Mouse (Mus musculus) kidney, embryonic 14.5 days (tissue): ENCODE results near the gene Abcg2. TPM values are rescaled to one million over a fixed set of nuclear protein-coding genes. Genes with fewer than 3 reads are reported as not detected.
"Not testable (repeated sequence)": the region's sequence is repeated elsewhere in the genome, so short reads cannot be mapped to it uniquely, and the experiment has no call there.

ENCODE experiments used
- ATAC-seq: fragments of 200-750 bp; cut with Nextera tagmentation; 2 replicates; pipeline ENCODE4 v1.8.0; 2017; ENCODE audit warnings: moderate number of reproducible peaks, mild to moderate bottlenecking, moderate TSS enrichment, moderate library complexity; ENCODE audit not compliant: low FRiP score, low TSS enrichment
- H3K27ac ChIP-seq: fragments of 300-500 bp; sonication (generic); 2 replicates; pipeline ENCODE4 v1.5.1; 2014; ENCODE audit warnings: low read depth, mild to moderate bottlenecking, low read length, moderate library complexity, mixed read lengths
- H3K27me3 ChIP-seq: fragments of 300-500 bp; sonication (generic); 2 replicates; pipeline ENCODE4 v1.6.1; 2014; ENCODE audit warnings: mild to moderate bottlenecking, low read length; ENCODE audit not compliant: control insufficient read depth, insufficient read depth
- H3K36me3 ChIP-seq: fragments of 300-500 bp; sonication (generic); 2 replicates; pipeline ENCODE4 v1.6.1; 2014; ENCODE audit warnings: low read length, mixed read lengths; ENCODE audit not compliant: control insufficient read depth, insufficient read depth
- H3K4me1 ChIP-seq: fragments of 300-500 bp; sonication (generic); 2 replicates; pipeline ENCODE4 v1.6.1; 2014; ENCODE audit warnings: low read length, mixed read lengths; ENCODE audit not compliant: control insufficient read depth, insufficient read depth
- H3K4me2 ChIP-seq: fragments of 300-500 bp; sonication (generic); replicated peaks from 2 replicates; pipeline ENCODE4 v1.6.1; 2014; ENCODE audit warnings: low read depth, mild to moderate bottlenecking, low read length
- H3K4me3 ChIP-seq: fragments of 300-500 bp; sonication (generic); 2 replicates; pipeline ENCODE4 v1.5.1; 2014; ENCODE audit warnings: mild to moderate bottlenecking, low read length
- H3K9ac ChIP-seq: fragments of 300-500 bp; sonication (generic); 2 replicates; pipeline ENCODE4 v1.6.1; 2014; ENCODE audit warnings: low read depth, mild to moderate bottlenecking, low read length, moderate library complexity
- H3K9me3 ChIP-seq: fragments of 300-500 bp; sonication (generic); 2 replicates; pipeline ENCODE4 v1.6.1; 2016; ENCODE audit warnings: low read length; ENCODE audit not compliant: control insufficient read depth
- WGBS: fragments of 180-500 bp; shearing (Covaris S2); extraction: QIAGEN DNeasy Blood & Tissue Kit; methylation state at CpG from one replicate; pipeline ENCODE4 v1.1.7; 2014; 5-methylcytosine and 5-hydroxymethylcytosine counted together
- polyA plus RNA-seq: library from polyadenylated mRNA; unstranded; fragments of >200 nt; fragmentation: Nextera tagmentation; extraction: Ambion mirVana; gene quantifications from 2 replicates; pipeline ENCODE4 v1.2.1, GENCODE M21; 2014

Abcg2 gene
- 66.8 and 76.6 TPM in 2 replicates for polyA plus RNA-seq

DNA sequence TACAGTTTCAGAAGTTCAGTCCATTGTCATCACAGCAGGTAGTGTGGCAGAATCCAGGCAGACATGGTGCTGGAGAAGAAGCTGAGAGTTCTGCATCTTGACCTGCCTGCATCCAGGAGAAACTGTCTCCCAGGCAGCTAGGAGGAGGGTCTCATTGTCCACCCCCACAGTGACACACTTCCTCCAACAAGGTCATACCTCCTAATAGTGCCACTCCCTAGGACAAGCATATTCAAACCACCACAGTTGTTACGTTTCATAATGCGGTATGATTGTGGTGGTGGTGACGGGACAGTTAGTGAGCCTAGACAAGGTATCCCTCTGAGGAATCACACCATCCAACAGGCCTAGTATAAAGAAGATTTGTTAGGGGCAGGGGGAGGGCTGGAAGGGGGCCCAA lies at the start of gene Abcg2:
Abcg2 (plus strand) TSS at position 301 of the 400 bp plus-strand sequence.
- not testable (repeated sequence) for H3K9ac ChIP-seq, ATAC-seq, H3K4me1 ChIP-seq, H3K36me3 ChIP-seq, H3K27me3 ChIP-seq, H3K4me3 ChIP-seq, H3K27ac ChIP-seq, H3K4me2 ChIP-seq, H3K9me3 ChIP-seq
- 88% methylated on average over 3 of the region's 3 CpGs for WGBS

DNA sequence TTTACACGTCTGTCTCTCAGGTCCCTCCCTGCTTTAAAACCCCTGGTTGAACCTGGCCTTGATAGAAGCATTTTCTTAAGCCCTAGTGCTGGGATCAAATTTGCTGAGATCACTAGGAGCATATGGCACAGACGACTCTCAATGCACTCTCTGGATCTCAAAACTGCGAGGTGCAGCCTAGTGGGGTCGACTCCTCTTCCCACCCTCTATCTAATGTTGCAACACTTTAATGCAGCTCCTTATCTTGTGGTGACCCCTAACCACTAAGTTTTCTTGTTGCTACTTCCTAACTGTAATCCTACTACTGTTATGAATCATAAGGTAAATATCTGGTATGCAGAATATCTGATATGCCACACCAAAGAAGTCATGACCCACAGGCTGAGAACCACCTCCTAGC lies 44.1 kb upstream of the Abcg2 start:
- not testable (repeated sequence) for H3K4me2 ChIP-seq, H3K9me3 ChIP-seq, H3K9ac ChIP-seq, ATAC-seq, H3K27ac ChIP-seq, H3K27me3 ChIP-seq, H3K4me3 ChIP-seq, H3K4me1 ChIP-seq, H3K36me3 ChIP-seq
- WGBS = 74% methylated on average over 4 of the region's 4 CpGs

DNA sequence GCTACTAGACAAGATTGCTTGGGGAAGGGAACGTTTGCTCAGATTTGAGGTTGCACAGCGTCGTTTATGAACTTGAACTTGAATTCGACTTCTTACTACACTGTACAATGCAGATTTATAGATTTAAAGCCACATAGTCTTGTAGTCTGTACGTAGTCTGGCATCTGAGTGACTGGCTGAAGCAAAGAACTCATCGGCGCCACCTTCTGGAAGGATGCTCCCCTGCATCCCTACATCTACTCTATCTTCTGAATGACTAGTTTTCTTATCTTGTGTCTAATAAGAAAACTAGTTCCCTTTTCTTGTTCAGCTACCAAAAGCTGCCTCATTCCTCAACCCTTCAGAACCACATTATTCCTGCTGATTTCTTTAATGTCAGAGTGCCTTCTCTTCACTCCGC lies 41.5 kb upstream of the Abcg2 start:
- not testable (repeated sequence) for H3K9me3 ChIP-seq, H3K27me3 ChIP-seq, ATAC-seq, H3K36me3 ChIP-seq, H3K4me3 ChIP-seq, H3K4me1 ChIP-seq, H3K9ac ChIP-seq, H3K27ac ChIP-seq, H3K4me2 ChIP-seq
- WGBS = 60% methylated on average over 8 of the region's 8 CpGs

DNA sequence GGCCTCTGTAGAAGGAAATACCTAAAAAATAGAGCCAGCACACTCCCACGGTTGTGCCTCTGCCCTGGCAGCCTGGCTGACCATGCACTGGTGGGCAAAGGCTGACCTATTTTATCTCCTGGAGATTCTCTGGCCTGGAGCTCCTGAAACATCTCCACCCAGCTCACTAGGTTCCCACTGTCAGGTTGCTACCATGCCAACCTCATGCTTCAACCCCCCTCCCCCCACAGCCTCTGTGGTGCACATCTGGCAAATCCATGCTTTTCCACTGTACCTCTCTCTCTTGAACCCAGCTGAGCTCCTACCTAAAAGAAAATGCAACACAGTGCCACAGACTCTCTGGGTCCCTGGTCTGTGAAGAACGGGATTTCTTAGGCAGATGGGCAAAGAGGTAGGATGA lies 39.4 kb upstream of the Abcg2 start:
- H3K27ac ChIP-seq, H3K4me1 ChIP-seq, H3K27me3 ChIP-seq, H3K36me3 ChIP-seq, H3K9me3 ChIP-seq, H3K9ac ChIP-seq, H3K4me2 ChIP-seq, H3K4me3 ChIP-seq: not testable (repeated sequence)
- ATAC-seq = peak; percentile 90; the same call in 1 of the 2 replicates
- WGBS = 4% methylated on average over 2 of the region's 2 CpGs

DNA sequence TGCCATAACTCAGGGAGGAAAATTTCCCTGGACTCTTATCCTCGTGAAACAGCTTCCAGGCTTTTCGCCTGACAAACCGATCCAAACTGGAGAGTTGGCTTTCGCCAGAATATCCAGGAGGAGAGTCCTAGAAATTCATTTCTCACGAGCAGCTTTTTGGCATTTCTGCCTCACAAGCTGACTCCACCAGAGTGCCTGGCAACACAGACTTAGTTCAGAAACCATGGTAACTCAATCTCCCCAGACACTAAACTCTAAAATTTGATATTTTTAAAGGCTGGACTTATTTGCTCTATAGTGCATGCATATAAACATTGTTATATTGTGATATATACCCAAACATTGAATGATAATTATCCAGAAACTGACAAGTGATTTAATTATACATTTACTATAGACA lies 38.3 kb upstream of the Abcg2 start:
- not testable (repeated sequence) for H3K9me3 ChIP-seq, H3K36me3 ChIP-seq, H3K27ac ChIP-seq, H3K4me3 ChIP-seq, H3K27me3 ChIP-seq, H3K9ac ChIP-seq, ATAC-seq, H3K4me1 ChIP-seq, H3K4me2 ChIP-seq
- WGBS = 25% methylated on average over 5 of the region's 5 CpGs

DNA sequence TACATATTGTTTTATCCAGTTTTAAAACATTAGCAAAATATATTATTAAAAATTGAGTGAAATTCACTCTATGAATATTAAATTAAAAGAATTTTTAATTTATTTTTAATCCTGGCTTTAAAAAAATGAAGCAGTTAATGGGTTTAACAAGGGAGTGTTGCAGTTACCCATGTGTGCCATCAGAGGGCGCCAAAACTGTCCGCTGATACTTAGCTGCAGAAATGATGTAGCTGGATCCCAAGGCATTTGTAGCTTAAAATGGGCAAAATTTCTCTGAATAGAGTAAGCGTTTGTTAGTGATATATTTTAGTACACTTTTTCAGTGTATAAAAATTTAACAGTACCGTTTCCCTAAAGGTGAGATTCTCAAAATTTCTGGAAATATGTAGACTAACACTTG lies 37.5 kb upstream of the Abcg2 start:
- no peak for ATAC-seq
- 0 out of 2 replicates have a peak, but pooled peaks cover 3% of the 10 kb centered on the region for H3K4me1 ChIP-seq
- WGBS = 5% methylated on average over 4 of the region's 4 CpGs

DNA sequence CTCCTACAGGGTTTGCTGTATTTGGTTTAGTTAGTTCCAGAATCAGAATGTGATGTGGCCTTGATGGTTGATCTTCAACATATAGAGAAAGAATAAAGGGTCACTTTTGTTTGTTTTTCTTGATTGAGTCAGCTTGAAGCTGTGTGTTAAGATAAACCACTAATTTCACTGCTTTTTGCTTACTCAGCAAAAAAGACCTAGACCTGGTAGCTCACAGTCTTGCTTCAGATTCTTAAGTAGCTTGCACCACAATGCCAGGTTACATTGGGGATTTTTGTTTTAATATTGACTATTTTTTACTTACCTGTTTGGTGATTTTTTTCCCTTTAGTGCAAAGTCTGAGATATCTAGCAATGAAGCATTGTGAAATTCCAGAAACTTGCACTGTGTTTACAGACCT lies 30.5 kb upstream of the Abcg2 start:
- H3K9me3 ChIP-seq, ATAC-seq, H3K4me1 ChIP-seq: not testable (repeated sequence)

More for the DNA sequence above, 37.5 kb upstream of the Abcg2 start:
- Histone ChIP-seq H3K9me3 (no peaks in the 10 kb centered on the region), H3K27me3 (no peaks in the 10 kb centered on the region), H3K4me3 (no peak overlapping the region), H3K27ac (no peak overlapping the region), H3K36me3 (no peaks in the 10 kb centered on the region), H3K9ac (no peak overlapping the region), H3K4me2 (no peak overlapping the region)

DNA sequence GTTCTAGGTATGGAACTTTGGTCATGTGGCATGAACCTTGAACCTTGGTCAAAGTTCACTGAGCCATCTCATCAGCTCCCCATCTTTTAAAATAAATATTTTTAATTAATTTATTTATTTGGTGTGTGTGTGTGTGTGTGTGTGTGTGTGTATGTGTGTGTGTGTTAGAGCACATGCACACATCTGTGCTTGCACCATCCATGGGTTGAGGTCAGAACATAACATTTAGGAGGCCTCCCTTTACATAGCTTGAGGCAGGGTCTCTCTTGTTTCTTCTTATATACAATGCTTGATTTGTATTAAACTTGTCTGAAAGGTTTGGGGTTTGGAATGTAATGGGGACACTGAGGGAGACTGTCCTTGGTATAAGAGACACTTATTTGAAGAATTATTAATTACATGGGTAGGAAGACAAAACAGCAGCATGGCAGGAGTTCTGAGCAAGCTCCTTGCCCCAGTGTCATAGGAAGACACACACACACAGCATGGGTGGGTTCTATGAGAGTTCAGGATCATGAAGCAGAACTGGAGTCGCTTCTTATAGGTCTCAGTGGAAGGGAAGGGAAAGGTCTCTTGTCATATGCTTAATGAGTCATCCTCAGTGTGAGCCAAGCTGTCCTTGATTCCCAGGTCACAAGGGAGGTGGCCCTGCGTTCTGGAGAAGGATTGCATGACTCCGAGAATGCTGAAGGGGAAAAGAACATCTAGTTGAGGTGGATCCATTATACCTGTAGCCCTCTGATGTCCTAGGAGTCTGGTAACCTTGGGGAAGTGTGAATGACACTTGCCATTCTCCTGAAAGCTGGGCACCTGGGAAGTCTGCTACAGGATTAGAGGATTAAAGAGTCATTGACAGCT lies 9.9 kb downstream of the Abcg2 start:
- H3K9me3 ChIP-seq, H3K4me1 ChIP-seq, H3K4me2 ChIP-seq, H3K4me3 ChIP-seq, H3K36me3 ChIP-seq, H3K9ac ChIP-seq, H3K27me3 ChIP-seq, H3K27ac ChIP-seq, ATAC-seq: not testable (repeated sequence)
- WGBS = 46% methylated on average over 3 of the region's 3 CpGs

More for the DNA sequence above, 30.5 kb upstream of the Abcg2 start:
- not testable (repeated sequence) for H3K36me3 ChIP-seq, H3K4me3 ChIP-seq, H3K27me3 ChIP-seq, H3K4me2 ChIP-seq, H3K27ac ChIP-seq, H3K9ac ChIP-seq

DNA sequence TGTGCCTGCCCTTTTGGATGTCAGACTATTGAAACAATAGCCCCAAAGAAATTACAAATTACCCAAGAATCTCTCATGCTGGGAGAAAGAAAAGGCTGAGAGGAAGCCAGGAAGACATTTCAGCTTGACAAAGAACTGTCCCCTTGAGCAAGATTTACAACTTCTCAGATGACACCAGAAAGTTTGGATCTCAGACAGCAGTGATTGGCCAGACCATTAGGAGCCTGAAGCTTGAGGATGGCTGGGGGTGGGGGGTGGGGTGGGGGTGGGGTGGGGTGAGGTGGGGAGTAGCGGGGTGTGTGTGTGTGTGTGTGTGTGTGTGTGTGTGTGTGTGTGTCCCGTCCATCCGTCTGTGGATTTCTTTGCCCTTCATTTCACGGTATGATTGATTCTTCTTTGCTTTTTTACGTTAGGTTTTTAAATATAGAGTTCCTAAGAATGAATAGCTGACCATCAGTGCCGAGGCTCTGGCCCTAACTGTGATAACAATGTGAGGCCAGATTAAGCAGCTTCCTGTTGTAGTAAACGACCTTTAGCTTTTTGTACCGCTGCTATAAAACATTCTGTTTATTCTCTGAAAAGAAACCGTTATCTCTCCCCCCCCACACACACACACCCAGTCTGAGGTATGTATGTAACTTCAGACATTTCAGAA lies 11.4 kb downstream of the Abcg2 start:
- not testable (repeated sequence) for H3K4me1 ChIP-seq, H3K27me3 ChIP-seq, H3K9me3 ChIP-seq, H3K36me3 ChIP-seq
- ATAC-seq = peak; percentile 75
- WGBS = 4% methylated on average over 8 of the region's 9 CpGs
- Histone ChIP-seq H3K9ac (peak overlapping the region; percentile 40), H3K4me3 (peak overlapping the region; percentile 29), H3K4me2 (peak overlapping the region; percentile 37), H3K27ac (peak overlapping the region; percentile 78)
